Mouse (Mus musculus): ENCODE data around the gene Miga1. TPM values are rescaled to one million over a fixed set of nuclear protein-coding genes. Genes with fewer than 3 reads are reported as not detected.

Gene Miga1
- total and polyA plus RNA-seq, 3 experiments, result 25.3 to 44.7 (median 32.5) TPM

DNA sequence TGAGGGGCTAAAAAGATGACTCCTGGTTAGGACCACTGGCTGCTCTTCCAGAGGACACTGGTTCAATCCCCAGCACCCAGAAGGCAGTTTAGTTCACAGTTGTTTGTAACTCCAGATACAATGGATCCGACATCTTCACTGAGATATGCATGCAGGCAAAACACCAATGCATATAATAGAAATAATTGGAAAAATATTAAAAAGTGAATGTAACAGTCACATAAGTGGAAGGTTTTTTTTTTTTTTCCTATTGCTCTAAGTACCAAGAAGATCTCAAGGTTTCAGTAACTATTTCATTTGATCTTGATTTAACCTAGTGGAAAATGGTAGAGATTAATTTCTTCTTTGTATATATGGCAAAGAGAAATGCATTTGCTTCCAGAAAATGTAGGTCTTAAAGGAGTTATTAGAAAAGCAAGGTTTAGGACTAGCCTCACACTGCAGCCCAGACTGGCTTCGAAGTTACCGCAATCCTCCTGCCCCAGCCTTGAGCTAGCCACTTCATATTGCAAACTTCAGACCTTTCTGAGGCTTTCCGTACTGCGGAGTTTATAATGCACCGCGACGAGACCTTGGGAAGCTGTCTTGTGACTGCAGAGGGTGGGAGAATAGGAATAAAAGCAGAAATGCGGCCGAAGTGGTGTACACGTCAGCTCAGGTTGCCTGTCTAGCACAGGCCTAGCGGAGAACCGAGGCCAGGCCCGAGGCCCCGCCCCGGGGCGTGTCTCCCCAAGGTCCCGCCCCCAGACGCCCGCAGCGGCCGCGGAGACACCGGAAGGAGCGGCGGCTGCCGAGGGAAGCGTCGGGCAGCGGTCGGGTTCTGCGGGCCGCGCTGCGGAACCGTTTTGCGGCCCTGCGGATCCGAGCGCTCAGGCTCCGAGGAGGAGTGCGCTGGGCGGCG, 5.8 kb upstream of the Miga1 start, which contains the start of gene Usp33:
Usp33 (plus strand) TSS at position 747 of the 901 bp plus-strand sequence.
- Histone ChIP-seq H3K9me3 (replicated peaks; ENCODE audit: low read length) (no peaks in the 10 kb centered on the region), H3K9ac (ENCODE audit: insufficient read depth, low read depth) (peak within 1 kb of the TSS; percentile 91), H3K79me2 (replicated peaks; ENCODE audit: control insufficient read depth, extremely low read depth, insufficient read depth, poor library complexity, severe bottlenecking) (peaks cover 38% of the 10 kb centered on the region), H3K4me3 (replicated peaks in 1 of 3; ENCODE audit: low read depth in 2 of 3, low read length in 2 of 3, poor library complexity in 1 of 3) (peak within 1 kb of the TSS; percentile 69 to 72 (median 72)), H3K36me3 (replicated peaks in 1 of 2; ENCODE audit: control insufficient read depth in 1 of 2, insufficient read depth in 1 of 2, low read length in 1 of 2) (peaks cover 0 to 17% of the 10 kb centered on the region in 2 experiments), H3K27ac (ENCODE audit: insufficient read depth, low read depth) (peak within 1 kb of the TSS; percentile 9; the same call in 1 of the 2 replicates), H3K27me3 (replicated peaks) (no peaks in the 10 kb centered on the region), H3K4me2 (ENCODE audit: insufficient read depth, low read depth, poor library complexity, severe bottlenecking) (peak within 1 kb of the TSS; percentile 96), H3K4me1 (ENCODE audit: control insufficient read depth in 1 of 2, insufficient read depth in 2 of 2) (peaks cover 3 to 20% of the 10 kb centered on the region in 2 experiments)
- in situ Hi-C loops (cut with MboI; ENCODE audit: low pct_ligation_motif_present, low pct_unique_long_range_greater_than_20kb, low sequenced_read_pairs), result no loop called here
- TF ChIP-seq ELF1 (IDR thresholded peaks at IDR 0.05; ENCODE audit: low read depth, low read length) (peak; percentile 93), RAD21 (IDR thresholded peaks at IDR 0.05; ENCODE audit: low read depth, low read length) (no peak), CTCF (conservative IDR thresholded peaks at IDR 0.05 in 1 of 2, IDR thresholded peaks at IDR 0.05 in 1 of 2; ENCODE audit: low read depth in 2 of 2, low read length in 2 of 2) (no peak), E2F4 (IDR thresholded peaks at IDR 0.05; ENCODE audit: insufficient replicate concordance, low read depth, low read length) (no peak), USF2 (conservative IDR thresholded peaks at IDR 0.05; ENCODE audit: low read depth, low read length) (no peak), ZNF384 (IDR thresholded peaks at IDR 0.05; ENCODE audit: low read depth, low read length) (peak; percentile 70), MAFK (IDR thresholded peaks at IDR 0.05; ENCODE audit: insufficient replicate concordance, low read length) (no peak), IRF4 (IDR thresholded peaks at IDR 0.05; ENCODE audit: low read depth, low read length) (peak; percentile 54; the same call in 1 of the 2 replicates), NRF1 (IDR thresholded peaks at IDR 0.05; ENCODE audit: low read depth, low read length) (peak; percentile 54), RCOR1 (conservative IDR thresholded peaks at IDR 0.05; ENCODE audit: low read depth, low read length) (no peak; the same call in 1 of the 2 replicates), MXI1 (IDR thresholded peaks at IDR 0.05; ENCODE audit: low read depth, low read length) (peak; percentile 57; the same call in 1 of the 2 replicates), MYC (IDR thresholded peaks at IDR 0.05; ENCODE audit: low read depth, low read length) (no peak), TBP (conservative IDR thresholded peaks at IDR 0.05; ENCODE audit: low read depth, low read length) (peak; percentile 88), JUN (IDR thresholded peaks at IDR 0.05; ENCODE audit: insufficient read depth, low read depth, low read length) (no peak), HCFC1 (IDR thresholded peaks at IDR 0.05; ENCODE audit: low read depth, low read length) (peak; percentile 68), MAZ (IDR thresholded peaks at IDR 0.05; ENCODE audit: low read depth, low read length) (no peak), SMC3 (IDR thresholded peaks at IDR 0.05; ENCODE audit: low read depth, low read length) (no peak), BHLHE40 (IDR thresholded peaks at IDR 0.05; ENCODE audit: low read depth, low read length) (no peak; the same call in 1 of the 2 replicates), UBTF (IDR thresholded peaks at IDR 0.05; ENCODE audit: low read depth, low read length) (peak; percentile 84), MEF2A (IDR thresholded peaks at IDR 0.05; ENCODE audit: borderline replicate concordance, low read depth, low read length) (peak; percentile 74), USF1 (IDR thresholded peaks at IDR 0.05; ENCODE audit: low read depth, low read length) (no peak), ZC3H11A (IDR thresholded peaks at IDR 0.05; ENCODE audit: low read depth, low read length) (no peak), NELFE (IDR thresholded peaks at IDR 0.05; ENCODE audit: low read depth, low read length) (peak; percentile 98), ZKSCAN1 (IDR thresholded peaks at IDR 0.05; ENCODE audit: borderline replicate concordance, low read depth, low read length) (no peak), CHD2 (IDR thresholded peaks at IDR 0.05; ENCODE audit: low read length) (no peak), POLR2A (IDR thresholded peaks at IDR 0.05; ENCODE audit: low read depth, low read length) (peak; percentile 100), CHD1 (IDR thresholded peaks at IDR 0.05; ENCODE audit: low read depth, low read length) (no peak), ZMIZ1 (IDR thresholded peaks at IDR 0.05; ENCODE audit: low read depth, low read length) (peak; percentile 95), SIN3A (IDR thresholded peaks at IDR 0.05; ENCODE audit: low read length) (no peak; the same call in 1 of the 2 replicates), GABPA (IDR thresholded peaks at IDR 0.05; ENCODE audit: insufficient replicate concordance, low read depth, low read length) (no peak), TCF12 (IDR thresholded peaks at IDR 0.05; ENCODE audit: low read depth, low read length) (peak; percentile 94), POLR2AphosphoS2 (IDR thresholded peaks at IDR 0.05; ENCODE audit: low read depth, low read length) (peak; percentile 91), EP300 (IDR thresholded peaks at IDR 0.05; ENCODE audit: low read length) (no peak), ETS1 (conservative IDR thresholded peaks at IDR 0.05; ENCODE audit: low read depth, low read length) (no peak), JUND (conservative IDR thresholded peaks at IDR 0.05; ENCODE audit: low read depth, low read length) (no peak), KAT2A (IDR thresholded peaks at IDR 0.05; ENCODE audit: insufficient replicate concordance, low read length) (0 out of 2 replicates have a peak, but pooled peaks have one; percentile 65), PAX5 (IDR thresholded peaks at IDR 0.05; ENCODE audit: low read length) (no peak), MAX (IDR thresholded peaks at IDR 0.05; ENCODE audit: low read length) (0 out of 2 replicates have a peak, but pooled peaks have one; percentile 45)
- DNase-seq (ENCODE audit: extremely low read depth), result peak; percentile 91
- dilution Hi-C loops (cut with MboI; ENCODE audit: extremely low pct_ligation_motif_present, extremely low pct_unique_long_range_greater_than_20kb, low sequenced_read_pairs), result no loop called here
